Mouse (Mus musculus): ENCODE measurements around the gene Ankrd28. TPM values are rescaled to one million over a fixed set of nuclear protein-coding genes. Genes with fewer than 3 reads are reported as not detected.

The Ankrd28 gene
- total RNA-seq, 2 experiments from 2014 or later = 41.3 to 51.4 TPM

DNA sequence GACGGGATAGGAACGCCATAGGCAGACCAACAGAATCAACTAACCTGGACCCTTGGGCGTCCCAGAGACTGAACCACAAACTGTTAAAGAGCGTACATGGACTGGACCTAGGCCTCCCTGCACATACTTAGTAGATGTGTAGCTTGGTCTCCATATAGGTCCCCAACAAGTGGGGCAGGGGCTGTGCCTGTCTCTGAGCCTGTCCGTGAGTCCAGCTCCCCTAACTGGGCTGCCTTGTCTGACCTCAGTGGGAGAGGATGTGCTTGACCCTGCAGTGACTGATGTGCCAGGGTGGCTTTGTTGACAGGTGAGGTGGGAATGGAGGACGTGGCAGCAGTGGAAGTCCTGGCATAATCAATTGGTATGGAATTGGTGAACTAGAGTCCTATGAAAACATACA, 137.9 kb downstream of the Ankrd28 start:
- Histone ChIP-seq H3K4me3 (no peak overlapping the region), H3K27ac (no peak overlapping the region)
- DNase-seq = no peak
- TF ChIP-seq CTCF (IDR thresholded peaks at IDR 0.05) = no peak
- intact Hi-C loops (cut with DNase I) = no loop called here

DNA sequence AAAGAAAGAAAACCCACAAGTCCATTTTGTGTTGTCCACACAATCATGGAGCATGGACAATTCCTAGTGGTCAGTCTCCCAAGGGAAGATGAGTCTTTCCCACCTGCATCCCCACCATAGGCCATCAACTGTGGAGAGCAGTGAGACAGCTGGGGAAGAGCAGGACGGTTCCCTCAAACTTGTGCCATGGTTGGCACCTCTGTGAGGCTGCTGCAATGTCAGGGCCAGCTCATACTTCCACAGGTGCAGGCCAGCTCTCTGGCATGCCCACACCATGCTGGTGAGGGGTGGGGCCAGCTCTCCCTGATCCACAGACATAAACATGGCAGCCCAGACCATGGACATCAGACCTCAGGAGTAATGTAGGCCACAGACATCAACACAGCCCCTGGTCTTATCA, 144.2 kb downstream of the Ankrd28 start:
- intact Hi-C loops (cut with DNase I) = no loop called here
- TF ChIP-seq CTCF (IDR thresholded peaks at IDR 0.05) = no peak
- Histone ChIP-seq H3K27ac (no peak overlapping the region), H3K4me3 (no peak overlapping the region)
- DNase-seq = no peak

DNA sequence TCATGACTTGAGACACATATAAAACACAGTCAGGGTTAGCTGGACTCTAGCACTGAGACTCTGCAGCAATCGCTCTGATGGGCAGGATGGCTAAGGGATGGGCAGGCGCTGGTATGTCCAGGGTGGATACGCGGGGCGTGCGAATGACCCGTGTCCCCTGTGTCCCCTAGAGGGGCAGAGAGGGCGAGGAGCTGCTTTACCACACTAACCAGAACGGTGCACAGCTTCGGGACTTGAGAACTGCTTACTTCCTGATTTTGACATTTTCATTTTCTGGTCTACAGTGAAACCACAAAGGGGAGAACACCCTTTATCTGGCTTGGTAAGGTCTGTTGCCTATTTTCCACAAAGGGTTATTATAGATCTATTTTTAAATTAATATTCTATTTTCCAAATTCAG, 144.8 kb downstream of the Ankrd28 start:
- Histone ChIP-seq H3K27ac (no peak overlapping the region), H3K4me3 (no peak overlapping the region)
- no peak for DNase-seq
- intact Hi-C loops (cut with DNase I) = no loop called here
- no peak for TF ChIP-seq CTCF (IDR thresholded peaks at IDR 0.05)

DNA sequence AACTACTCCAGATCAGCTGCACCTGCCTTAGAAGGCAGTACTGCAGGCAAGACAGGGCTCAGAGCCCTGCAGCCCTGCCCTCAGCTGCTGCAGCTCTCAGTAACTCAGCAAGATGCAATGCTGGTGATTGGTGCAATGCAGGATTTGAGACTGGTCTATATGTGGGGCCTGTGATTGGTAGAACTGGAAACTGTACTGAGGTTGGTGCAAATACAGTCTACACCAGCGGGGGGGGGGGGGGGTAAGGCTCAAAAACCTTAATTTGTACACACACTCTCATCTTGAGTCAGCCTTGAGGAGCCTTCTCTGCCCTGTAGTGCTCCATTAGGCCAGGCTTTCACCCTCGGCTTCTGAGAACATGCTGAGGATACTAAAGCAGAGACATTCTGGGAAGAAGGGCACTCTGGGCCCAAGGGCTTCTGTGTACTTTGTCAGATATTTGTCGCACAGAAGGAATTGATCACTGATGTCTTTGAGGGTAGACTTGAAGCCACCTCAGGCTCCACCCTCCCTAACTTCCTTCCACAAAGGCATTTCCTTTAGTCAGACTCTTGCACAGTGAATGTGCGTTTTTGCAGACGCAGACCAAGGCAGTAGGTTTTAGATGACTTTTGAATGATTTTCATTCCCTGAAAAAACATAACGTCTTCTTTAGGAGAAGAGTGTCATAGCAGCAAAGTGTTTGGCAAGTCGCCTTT, 146.0 kb downstream of the Ankrd28 start:
- no peak for TF ChIP-seq CTCF (IDR thresholded peaks at IDR 0.05)
- intact Hi-C loops (cut with DNase I) = no loop called here
- H3K27ac ChIP-seq = no peak overlapping the region

DNA sequence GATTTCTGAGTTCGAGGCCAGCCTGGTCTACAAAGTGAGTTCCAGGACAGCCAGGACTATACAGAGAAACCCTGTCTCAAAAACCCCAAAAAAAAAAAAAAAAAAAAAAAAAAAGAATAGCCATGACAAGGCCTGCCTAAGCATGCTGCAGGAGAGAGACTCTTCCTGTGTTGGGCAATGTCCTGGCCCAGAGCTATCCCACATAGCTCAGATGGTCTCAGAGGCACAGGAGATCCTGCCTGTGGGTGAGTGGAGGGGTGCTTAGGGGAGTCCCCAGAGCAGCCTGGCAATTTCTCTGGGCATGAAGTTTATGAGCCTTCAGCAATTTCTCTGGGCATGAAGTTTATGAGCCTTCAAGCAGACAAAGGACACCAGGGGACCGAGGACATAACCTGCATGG, 146.8 kb downstream of the Ankrd28 start:
- no peak for TF ChIP-seq CTCF (IDR thresholded peaks at IDR 0.05)
- intact Hi-C loops (cut with DNase I) = no loop called here
- DNase-seq = no peak
- no peak overlapping the region for H3K4me3 ChIP-seq
- H3K27ac ChIP-seq = no peak overlapping the region

More for the DNA sequence above, 146.0 kb downstream of the Ankrd28 start:
- no peak for DNase-seq
- H3K4me3 ChIP-seq = no peak overlapping the region

DNA sequence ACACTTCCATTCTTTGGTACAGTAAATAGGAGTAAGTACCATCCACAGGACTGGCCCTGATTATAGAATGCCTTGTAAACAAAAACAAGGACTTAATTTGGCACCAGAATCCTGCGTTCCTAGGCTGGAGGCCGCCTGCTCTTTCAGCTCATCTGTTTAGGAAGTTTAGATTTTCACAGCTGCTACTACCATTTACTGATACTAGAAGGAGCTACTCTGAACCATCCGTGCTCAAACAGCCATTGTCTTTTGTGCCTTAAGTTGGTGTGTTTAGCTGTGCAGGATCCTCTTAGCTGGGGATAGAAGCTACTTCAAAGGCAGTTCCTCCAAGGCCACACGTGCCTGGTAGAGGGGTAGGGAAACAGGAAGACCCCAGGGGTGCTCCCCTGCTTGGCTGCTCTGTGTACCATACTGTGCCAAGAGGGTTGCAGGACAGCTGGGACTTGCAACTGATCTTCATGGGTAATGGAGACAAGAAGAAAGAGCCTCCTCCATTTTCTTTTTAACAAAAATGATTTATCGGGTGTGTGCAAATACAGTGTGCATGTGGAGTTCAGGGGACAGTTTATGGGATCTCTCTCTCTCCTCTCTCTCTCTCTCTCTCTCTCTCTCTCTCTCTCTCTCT, 148.4 kb downstream of the Ankrd28 start:
- intact Hi-C loops (cut with DNase I) = no loop called here
- no peak for TF ChIP-seq CTCF (IDR thresholded peaks at IDR 0.05)
- Histone ChIP-seq H3K4me3 (no peak overlapping the region), H3K27ac (peak overlapping the region; percentile 53; the same call in 1 of the 2 replicates)
- no peak for DNase-seq

DNA sequence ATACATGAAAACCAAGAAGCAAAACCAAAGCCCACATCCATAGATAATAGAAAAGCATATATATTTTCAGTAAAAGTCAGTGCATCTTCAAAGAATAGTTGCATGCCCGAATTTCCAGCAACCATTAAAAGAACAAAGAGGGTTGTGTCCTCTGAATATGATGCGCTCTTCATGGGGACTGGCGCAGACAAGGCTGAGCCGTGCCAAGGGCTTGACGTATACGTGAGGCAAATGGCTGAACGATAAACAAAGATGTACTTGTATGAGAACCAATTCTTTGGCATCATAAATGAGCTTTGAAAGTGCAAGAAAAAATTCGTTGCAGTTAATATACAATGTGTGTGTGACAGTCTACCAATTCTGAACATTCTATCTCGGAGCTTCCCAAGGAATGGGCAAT, 149.2 kb downstream of the Ankrd28 start:
- no peak for DNase-seq
- no peak overlapping the region for H3K4me3 ChIP-seq
- intact Hi-C loops (cut with DNase I) = no loop called here
- no peak for TF ChIP-seq CTCF (IDR thresholded peaks at IDR 0.05)
- H3K27ac ChIP-seq = no peak overlapping the region

DNA sequence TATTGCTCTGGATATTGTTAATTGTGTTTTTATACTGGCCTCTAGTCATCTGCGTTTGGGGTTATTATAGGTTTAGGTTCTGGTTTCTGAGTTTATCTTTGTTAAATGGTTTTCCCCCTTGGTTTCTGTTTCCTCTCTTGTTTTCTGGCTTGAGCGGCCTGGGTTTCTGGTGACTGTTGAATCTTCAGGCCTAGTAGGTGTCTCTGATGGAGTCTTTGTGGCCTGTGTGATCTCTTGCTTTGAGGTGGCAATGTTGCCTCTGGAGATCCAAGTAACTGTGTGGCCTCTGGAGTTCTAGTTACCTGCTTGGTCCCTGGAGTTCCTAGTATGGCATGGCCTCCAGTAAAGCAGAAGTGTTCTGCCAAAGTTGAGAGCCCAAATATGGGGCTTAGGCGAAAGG, 149.8 kb downstream of the Ankrd28 start:
- no peak for DNase-seq
- no peak overlapping the region for H3K27ac ChIP-seq
- H3K4me3 ChIP-seq = no peak overlapping the region
- TF ChIP-seq CTCF (IDR thresholded peaks at IDR 0.05) = no peak
- intact Hi-C loops (cut with DNase I) = no loop called here

DNA sequence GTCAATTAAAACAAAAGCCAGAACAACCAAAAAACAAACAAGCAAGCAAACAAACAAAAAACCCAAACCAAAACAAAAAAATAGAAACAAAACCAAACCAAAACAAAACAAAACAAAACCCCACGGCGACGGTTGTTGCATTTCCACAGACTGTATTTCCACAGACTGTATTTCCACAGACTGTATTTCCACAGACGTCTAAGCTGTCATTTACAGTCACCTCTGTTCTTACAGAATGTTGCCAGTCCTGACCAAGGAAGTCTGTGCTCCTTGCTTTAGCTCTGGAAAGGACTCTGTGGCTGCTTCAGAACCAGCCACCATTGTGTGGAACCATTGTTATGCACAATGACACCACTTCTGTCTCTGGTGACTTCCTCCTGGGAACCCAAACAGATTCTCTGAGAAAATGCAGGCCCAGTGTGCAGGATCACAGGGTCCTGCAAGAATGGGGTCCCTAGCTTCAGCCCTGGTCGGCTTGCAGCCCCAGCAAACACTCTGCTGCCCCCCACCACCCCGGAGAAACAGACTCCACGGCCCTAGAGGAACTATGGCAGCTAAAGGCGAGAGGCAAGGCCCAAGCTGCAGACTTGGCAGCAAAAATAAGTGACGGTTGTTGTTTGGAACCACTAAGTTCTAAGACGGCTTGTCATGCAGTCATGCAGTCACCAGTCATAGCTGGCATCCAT, 158.7 kb downstream of the Ankrd28 start:
- Histone ChIP-seq H3K4me3 (no peak overlapping the region), H3K27ac (no peak overlapping the region)
- DNase-seq = no peak
- no peak for TF ChIP-seq CTCF (IDR thresholded peaks at IDR 0.05)
- intact Hi-C loops (cut with DNase I) = no loop called here

DNA sequence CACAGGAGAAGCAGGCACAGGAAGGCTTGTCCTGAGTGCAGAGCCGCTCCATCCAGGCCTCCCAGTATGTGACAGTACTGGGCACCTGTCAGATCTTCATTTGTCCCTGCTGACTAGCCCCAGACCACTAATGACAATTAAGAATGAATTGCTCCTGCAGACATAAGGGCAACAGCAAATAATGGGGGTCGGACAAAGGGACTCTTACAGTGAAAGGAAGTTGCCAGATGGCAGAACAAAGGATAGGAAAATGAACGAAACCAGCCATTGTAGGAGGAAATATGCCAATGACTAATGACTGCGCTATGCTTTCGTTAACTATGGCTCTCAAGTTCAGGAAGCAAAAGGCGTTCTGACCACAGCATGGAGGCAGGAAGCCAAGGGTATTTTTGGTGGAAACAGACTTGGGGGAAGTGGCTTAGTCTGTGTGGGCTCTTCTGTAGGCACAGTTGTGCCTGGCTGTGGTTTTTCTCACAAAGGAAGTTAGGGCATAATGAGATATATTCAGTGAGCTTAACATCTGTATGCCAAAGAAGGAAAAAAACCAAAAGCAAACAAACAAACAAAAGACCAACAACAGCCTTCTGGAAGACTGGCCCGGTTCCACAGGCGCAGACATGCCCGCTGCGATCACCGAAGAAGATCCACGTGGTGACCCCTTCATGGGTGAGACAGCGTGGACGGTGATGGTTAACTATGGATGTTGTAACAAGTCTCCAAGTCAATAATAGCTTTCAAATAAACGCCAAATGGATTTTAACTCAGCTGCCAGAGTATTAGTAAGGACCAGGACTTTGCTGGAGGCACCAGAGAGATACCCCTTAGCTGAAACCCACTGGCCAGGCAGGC, 160.6 kb downstream of the Ankrd28 start:
- DNase-seq = peak; percentile 58
- peak overlapping the region; percentile 87 for H3K27ac ChIP-seq
- no peak for TF ChIP-seq CTCF (IDR thresholded peaks at IDR 0.05)
- intact Hi-C loops (cut with DNase I) = no loop called here
- peak overlapping the region; percentile 70 for H3K4me3 ChIP-seq

DNA sequence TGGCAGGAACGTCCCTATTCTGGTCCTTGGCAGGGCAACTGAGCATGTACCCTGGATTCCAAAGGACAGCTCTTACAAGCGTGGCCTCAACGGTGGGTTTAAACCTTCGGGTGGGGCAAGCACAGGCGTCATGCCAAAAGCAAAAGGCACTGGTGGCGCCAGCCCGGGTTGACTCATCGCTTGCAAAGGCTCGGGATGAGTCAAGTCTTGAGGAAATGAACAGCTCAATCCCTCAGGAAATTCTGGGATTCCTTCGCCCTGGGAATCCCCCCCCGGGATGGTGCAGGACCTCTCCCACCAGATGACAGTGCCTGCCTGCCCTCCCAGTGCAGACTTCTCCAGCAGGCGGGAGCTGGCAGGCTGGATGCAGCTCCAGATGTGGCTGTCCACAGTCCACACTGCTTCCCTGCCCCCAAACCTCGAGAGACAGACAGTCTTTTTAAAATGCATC, 161.3 kb downstream of the Ankrd28 start:
- TF ChIP-seq CTCF (IDR thresholded peaks at IDR 0.05) = no peak
- intact Hi-C loops (cut with DNase I) = no loop called here
- peak overlapping the region; percentile 87 for H3K27ac ChIP-seq
- DNase-seq = peak; percentile 88
- H3K4me3 ChIP-seq = peak overlapping the region; percentile 70

DNA sequence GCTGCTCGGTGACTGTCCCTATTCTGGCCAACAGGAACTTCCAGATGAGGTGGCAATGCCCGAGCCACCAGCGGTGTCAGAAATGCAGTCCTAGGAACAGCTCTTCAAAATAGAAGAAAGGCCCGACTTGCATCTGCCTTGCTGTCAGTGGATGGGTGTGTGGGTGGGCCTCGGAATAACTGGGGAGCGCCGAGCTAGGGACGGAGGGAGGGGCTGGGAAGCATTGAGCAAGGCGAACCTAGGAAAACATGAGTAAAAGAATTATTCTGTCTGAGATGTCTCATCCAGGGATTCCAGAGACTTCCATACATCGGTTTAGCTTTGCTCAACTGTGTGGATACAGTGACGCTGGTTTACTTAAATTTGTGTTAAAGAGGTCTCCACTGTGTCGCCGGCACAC, 162.1 kb downstream of the Ankrd28 start:
- intact Hi-C loops (cut with DNase I) = no loop called here
- peak overlapping the region; percentile 87 for H3K27ac ChIP-seq
- DNase-seq = no peak
- TF ChIP-seq CTCF (IDR thresholded peaks at IDR 0.05) = no peak
- H3K4me3 ChIP-seq = peak overlapping the region; percentile 70; the same call in 1 of the 2 replicates
